Mouse (Mus musculus) layer of hippocampus, adult 18-20 months (tissue): Measurements from ENCODE around the gene Vps26c. TPM values are rescaled to one million over a fixed set of nuclear protein-coding genes. Genes with fewer than 3 reads are reported as not detected.
A peak's percentile ranks its signal among the peaks of the same experiment; 100 is the strongest.

Source experiments
- DNase-seq, 2 experiments: peaks; one replicate each; pipeline ENCODE4 v3.0.0; 2022; ENCODE audit warnings: low spot score in 2 of 2
- long read RNA-seq: library from polyadenylated mRNA; stranded (forward); transcript quantifications from one replicate; pipeline ENCODE4 v2.0.0, GENCODE M21; 2021
- total RNA-seq, 2 experiments: library from RNA; stranded (reverse); gene quantifications; 2 replicates each; pipeline ENCODE4 v1.2.3; 2021

The Vps26c gene
- 10 to 100 TPM; 34.7 to 37.9 TPM for total RNA-seq
- long read RNA-seq, transcript Vps26c-201 (8 exons, 2,547 nt), result major isoform, 50 of 56 reads
- long read RNA-seq, partial matches to known transcripts, result 3 of 56 reads
- long read RNA-seq, other reads (novel, unspliced or antisense), result 3 of 56 reads

- DNase-seq, result peak; percentile 95 to 97
Observed at GRCm38 (mm10) chr16:94526344-94527151, at the start of gene Vps26c. TSS of gene Vps26c (minus strand) at chr16:94526830.

- no peak for DNase-seq
Observed at GRCm38 (mm10) chr16:94575757-94576156, 49.1 kb upstream of the Vps26c start.

GRCm38 (mm10) chr16:94574718-94575094, 48.1 kb upstream of the Vps26c start:
- no peak for DNase-seq

GRCm38 (mm10) chr16:94574025-94574717, 47.5 kb upstream of the Vps26c start:
- no peak for DNase-seq

- DNase-seq, result no peak
Observed at GRCm38 (mm10) chr16:94572422-94572821, 45.8 kb upstream of the Vps26c start.

- DNase-seq, result peak in 1 of 2 experiments; percentile 29
Observed at GRCm38 (mm10) chr16:94571111-94571993, 44.7 kb upstream of the Vps26c start.

GRCm38 (mm10) chr16:94570361-94571041, 43.9 kb upstream of the Vps26c start:
- peak; percentile 38 to 52 for DNase-seq

- DNase-seq, result peak; percentile 97 to 98
Observed at GRCm38 (mm10) chr16:94569229-94570176, 42.9 kb upstream of the Vps26c start, which contains the start of gene Dyrk1a. TSS of gene Dyrk1a (plus strand) at chr16:94570010.

GRCm38 (mm10) chr16:94568335-94569228, 42.0 kb upstream of the Vps26c start:
- DNase-seq, result peak in 1 of 2 experiments; percentile 58

GRCm38 (mm10) chr16:94567751-94568150, 41.1 kb upstream of the Vps26c start:
- no peak for DNase-seq

- DNase-seq, result no peak
Observed at GRCm38 (mm10) chr16:94566834-94567585, 40.4 kb upstream of the Vps26c start.

GRCm38 (mm10) chr16:94566124-94566523, 39.5 kb upstream of the Vps26c start:
- DNase-seq, result no peak

- DNase-seq, result no peak
Observed at GRCm38 (mm10) chr16:94560618-94561017, 34.0 kb upstream of the Vps26c start.

- DNase-seq, result no peak
Observed at GRCm38 (mm10) chr16:94559782-94560181, 33.2 kb upstream of the Vps26c start.

GRCm38 (mm10) chr16:94559282-94559681, 32.7 kb upstream of the Vps26c start:
- no peak for DNase-seq

- no peak for DNase-seq
Observed at GRCm38 (mm10) chr16:94556228-94556627, 29.6 kb upstream of the Vps26c start.

GRCm38 (mm10) chr16:94555346-94555745, 28.7 kb upstream of the Vps26c start:
- DNase-seq, result no peak

GRCm38 (mm10) chr16:94551934-94552333, 25.3 kb upstream of the Vps26c start:
- DNase-seq, result no peak
